Mouse (Mus musculus): ENCODE results near the gene Pcyt1a. TPM values are rescaled to one million over a fixed set of nuclear protein-coding genes. Genes with fewer than 3 reads are reported as not detected.
A peak's percentile ranks its signal among the peaks of the same experiment; 100 is the strongest.

Gene Pcyt1a
- total RNA-seq, 2 experiments from 2014 or later, result 58.1 to 74.4 TPM

GRCm38 (mm10) chr16:32508035-32508434 is 77.3 kb downstream of the Pcyt1a start:
- ATAC-seq (replicated peaks; ENCODE audit: poor library complexity), result no peak

GRCm38 (mm10) chr16:32508506-32509065 is 77.9 kb downstream of the Pcyt1a start:
- ATAC-seq (replicated peaks; ENCODE audit: poor library complexity), result 0 out of 2 replicates have a peak, but pooled peaks have one; percentile 1

- ATAC-seq (replicated peaks; ENCODE audit: poor library complexity), result peak; percentile 85
Observed at GRCm38 (mm10) chr16:32509066-32509942, 78.6 kb downstream of the Pcyt1a start.

GRCm38 (mm10) chr16:32510399-32511337 is 79.9 kb downstream of the Pcyt1a start:
- no peak for ATAC-seq (replicated peaks; ENCODE audit: poor library complexity)

- no peak for ATAC-seq (replicated peaks; ENCODE audit: poor library complexity)
Observed at GRCm38 (mm10) chr16:32511338-32511734, 80.6 kb downstream of the Pcyt1a start.

GRCm38 (mm10) chr16:32511827-32512490 is 81.2 kb downstream of the Pcyt1a start:
- no peak for ATAC-seq (replicated peaks; ENCODE audit: poor library complexity)

GRCm38 (mm10) chr16:32512921-32513320 is 82.2 kb downstream of the Pcyt1a start:
- no peak for ATAC-seq (replicated peaks; ENCODE audit: poor library complexity)

- no peak for ATAC-seq (replicated peaks; ENCODE audit: poor library complexity)
Observed at GRCm38 (mm10) chr16:32513401-32513800, 82.7 kb downstream of the Pcyt1a start.

GRCm38 (mm10) chr16:32513948-32514347 is 83.2 kb downstream of the Pcyt1a start:
- ATAC-seq (replicated peaks; ENCODE audit: poor library complexity), result no peak

GRCm38 (mm10) chr16:32516006-32516962 is 85.6 kb downstream of the Pcyt1a start:
- ATAC-seq (replicated peaks; ENCODE audit: poor library complexity), result 0 out of 2 replicates have a peak, but pooled peaks have one; percentile 25

- ATAC-seq (replicated peaks; ENCODE audit: poor library complexity), result no peak
Observed at GRCm38 (mm10) chr16:32517785-32518481, 87.2 kb downstream of the Pcyt1a start.

GRCm38 (mm10) chr16:32519656-32520371 is 89.1 kb downstream of the Pcyt1a start:
- ATAC-seq (replicated peaks; ENCODE audit: poor library complexity), result peak; percentile 35

GRCm38 (mm10) chr16:32520372-32520748 is 89.6 kb downstream of the Pcyt1a start:
- peak; percentile 90 for ATAC-seq (replicated peaks; ENCODE audit: poor library complexity)

GRCm38 (mm10) chr16:32522578-32523194 is 92.0 kb downstream of the Pcyt1a start:
- ATAC-seq (replicated peaks; ENCODE audit: poor library complexity), result no peak

- ATAC-seq (replicated peaks; ENCODE audit: poor library complexity), result no peak
Observed at GRCm38 (mm10) chr16:32523462-32524243, 92.9 kb downstream of the Pcyt1a start.

GRCm38 (mm10) chr16:32524244-32524615 is 93.5 kb downstream of the Pcyt1a start:
- ATAC-seq (replicated peaks; ENCODE audit: poor library complexity), result no peak
